Mouse (Mus musculus): Measurements from ENCODE around the gene Gm49368. TPM values are rescaled to one million over a fixed set of nuclear protein-coding genes. Genes with fewer than 3 reads are reported as not detected.

Gm49368 gene
- total and polyA plus RNA-seq, 2 experiments from 2014 or later, result not detected

GRCm38 (mm10) chr7:128022974-128023373 lies 39.5 kb upstream of the Gm49368 start:
- Histone ChIP-seq H3K27ac (ENCODE audit: low read depth, low read length) (no peak overlapping the region), H3K4me2 (ENCODE audit: low read depth, low read length, poor library complexity, severe bottlenecking) (no peak overlapping the region), H3K27me3 (ENCODE audit: insufficient read depth, low read length) (no peaks in the 10 kb centered on the region), H3K4me3 (ENCODE audit: low read depth, low read length) (no peak overlapping the region), H3K9me3 (ENCODE audit: low read length) (no peaks in the 10 kb centered on the region), H3K9ac (replicated peaks; ENCODE audit: low read length, poor library complexity, severe bottlenecking) (no peak overlapping the region), H3K36me3 (ENCODE audit: insufficient read depth, low read length) (no peaks in the 10 kb centered on the region), H3K4me1 (ENCODE audit: insufficient read depth, low read length) (no peaks in the 10 kb centered on the region)
- 64% methylated on average over 8 of the region's 8 CpGs for WGBS
- no peak for DNase-seq (ENCODE audit: low spot score)
- no peak for ATAC-seq (ENCODE audit: low FRiP score)
- TF ChIP-seq CTCF (IDR thresholded peaks at IDR 0.05), result peak; percentile 52

GRCm38 (mm10) chr7:128023565-128023964 lies 38.9 kb upstream of the Gm49368 start:
- H3K4me2 ChIP-seq (ENCODE audit: low read depth, low read length, poor library complexity, severe bottlenecking), result no peak overlapping the region
- ATAC-seq (ENCODE audit: low FRiP score) (no peak), DNase-seq (ENCODE audit: low spot score) (no peak)
- no peak overlapping the region for H3K4me3 ChIP-seq (ENCODE audit: low read depth, low read length)
- H3K9ac ChIP-seq (replicated peaks; ENCODE audit: low read length, poor library complexity, severe bottlenecking), result no peak overlapping the region
- H3K4me1 ChIP-seq (ENCODE audit: insufficient read depth, low read length), result no peaks in the 10 kb centered on the region
- no peak overlapping the region for H3K27ac ChIP-seq (ENCODE audit: low read depth, low read length)
- H3K36me3 ChIP-seq (ENCODE audit: insufficient read depth, low read length), result no peaks in the 10 kb centered on the region
- 91% methylated on average over 4 of the region's 4 CpGs for WGBS
- no peak for TF ChIP-seq CTCF (IDR thresholded peaks at IDR 0.05)
- H3K27me3 ChIP-seq (ENCODE audit: insufficient read depth, low read length), result no peaks in the 10 kb centered on the region
- no peaks in the 10 kb centered on the region for H3K9me3 ChIP-seq (ENCODE audit: low read length)

- DNase-seq (ENCODE audit: low spot score), result no peak
- Histone ChIP-seq H3K4me2 (ENCODE audit: low read depth, low read length, poor library complexity, severe bottlenecking) (no peak overlapping the region), H3K4me3 (ENCODE audit: low read depth, low read length) (no peak overlapping the region), H3K4me1 (ENCODE audit: insufficient read depth, low read length) (no peaks in the 10 kb centered on the region), H3K27ac (ENCODE audit: low read depth, low read length) (no peak overlapping the region), H3K9me3 (ENCODE audit: low read length) (no peaks in the 10 kb centered on the region), H3K27me3 (ENCODE audit: insufficient read depth, low read length) (no peaks in the 10 kb centered on the region), H3K9ac (replicated peaks; ENCODE audit: low read length, poor library complexity, severe bottlenecking) (no peak overlapping the region), H3K36me3 (ENCODE audit: insufficient read depth, low read length) (no peaks in the 10 kb centered on the region)
- WGBS, result 93% methylated on average over 9 of the region's 9 CpGs
- ATAC-seq (ENCODE audit: low FRiP score), result no peak
- TF ChIP-seq CTCF (IDR thresholded peaks at IDR 0.05), result no peak
Measured at GRCm38 (mm10) chr7:128024364-128024763, 38.1 kb upstream of the Gm49368 start.

GRCm38 (mm10) chr7:128024932-128025331 lies 37.6 kb upstream of the Gm49368 start:
- ATAC-seq (ENCODE audit: low FRiP score) (no peak), DNase-seq (ENCODE audit: low spot score) (no peak)
- no peak for TF ChIP-seq CTCF (IDR thresholded peaks at IDR 0.05)
- Histone ChIP-seq H3K4me1 (ENCODE audit: insufficient read depth, low read length) (no peaks in the 10 kb centered on the region), H3K4me2 (ENCODE audit: low read depth, low read length, poor library complexity, severe bottlenecking) (no peak overlapping the region), H3K27ac (ENCODE audit: low read depth, low read length) (no peak overlapping the region), H3K27me3 (ENCODE audit: insufficient read depth, low read length) (no peaks in the 10 kb centered on the region), H3K36me3 (ENCODE audit: insufficient read depth, low read length) (no peaks in the 10 kb centered on the region), H3K9me3 (ENCODE audit: low read length) (no peaks in the 10 kb centered on the region), H3K9ac (replicated peaks; ENCODE audit: low read length, poor library complexity, severe bottlenecking) (no peak overlapping the region), H3K4me3 (ENCODE audit: low read depth, low read length) (no peak overlapping the region)
- WGBS, result 84% methylated on average over 4 of the region's 4 CpGs

- Histone ChIP-seq H3K9ac (replicated peaks; ENCODE audit: low read length, poor library complexity, severe bottlenecking) (no peak overlapping the region), H3K4me3 (ENCODE audit: low read depth, low read length) (no peak overlapping the region), H3K4me2 (ENCODE audit: low read depth, low read length, poor library complexity, severe bottlenecking) (no peak overlapping the region), H3K9me3 (ENCODE audit: low read length) (no peaks in the 10 kb centered on the region), H3K27ac (ENCODE audit: low read depth, low read length) (no peak overlapping the region), H3K4me1 (ENCODE audit: insufficient read depth, low read length) (no peaks in the 10 kb centered on the region), H3K36me3 (ENCODE audit: insufficient read depth, low read length) (no peaks in the 10 kb centered on the region), H3K27me3 (ENCODE audit: insufficient read depth, low read length) (no peaks in the 10 kb centered on the region)
- 79% methylated on average over 4 of the region's 4 CpGs for WGBS
- ATAC-seq (ENCODE audit: low FRiP score), result no peak
- TF ChIP-seq CTCF (IDR thresholded peaks at IDR 0.05), result no peak
- DNase-seq (ENCODE audit: low spot score), result no peak
Measured at GRCm38 (mm10) chr7:128025381-128025780, 37.1 kb upstream of the Gm49368 start.

- Histone ChIP-seq H3K36me3 (ENCODE audit: insufficient read depth, low read length) (no peaks in the 10 kb centered on the region), H3K4me3 (ENCODE audit: low read depth, low read length) (no peak overlapping the region), H3K4me1 (ENCODE audit: insufficient read depth, low read length) (no peaks in the 10 kb centered on the region), H3K27me3 (ENCODE audit: insufficient read depth, low read length) (no peaks in the 10 kb centered on the region), H3K9me3 (ENCODE audit: low read length) (no peaks in the 10 kb centered on the region), H3K4me2 (ENCODE audit: low read depth, low read length, poor library complexity, severe bottlenecking) (no peak overlapping the region), H3K9ac (replicated peaks; ENCODE audit: low read length, poor library complexity, severe bottlenecking) (no peak overlapping the region), H3K27ac (ENCODE audit: low read depth, low read length) (no peak overlapping the region)
- DNase-seq (ENCODE audit: low spot score) (peak; percentile 73), ATAC-seq (ENCODE audit: low FRiP score) (no peak)
- 28% methylated on average over 9 of the region's 9 CpGs for WGBS
- no peak for TF ChIP-seq CTCF (IDR thresholded peaks at IDR 0.05)
Measured at GRCm38 (mm10) chr7:128031403-128031976, 31.0 kb upstream of the Gm49368 start.

All from midbrain, postnatal 0 days (tissue).